Mouse (Mus musculus) right cerebral cortex, postnatal 4 days (tissue): ENCODE data around the gene Ehbp1l1.

ENCODE experiments used
- DNase-seq: peaks from one replicate; pipeline ENCODE4 v3.0.0-alpha.2; 2022

Gene Ehbp1l1

DNA sequence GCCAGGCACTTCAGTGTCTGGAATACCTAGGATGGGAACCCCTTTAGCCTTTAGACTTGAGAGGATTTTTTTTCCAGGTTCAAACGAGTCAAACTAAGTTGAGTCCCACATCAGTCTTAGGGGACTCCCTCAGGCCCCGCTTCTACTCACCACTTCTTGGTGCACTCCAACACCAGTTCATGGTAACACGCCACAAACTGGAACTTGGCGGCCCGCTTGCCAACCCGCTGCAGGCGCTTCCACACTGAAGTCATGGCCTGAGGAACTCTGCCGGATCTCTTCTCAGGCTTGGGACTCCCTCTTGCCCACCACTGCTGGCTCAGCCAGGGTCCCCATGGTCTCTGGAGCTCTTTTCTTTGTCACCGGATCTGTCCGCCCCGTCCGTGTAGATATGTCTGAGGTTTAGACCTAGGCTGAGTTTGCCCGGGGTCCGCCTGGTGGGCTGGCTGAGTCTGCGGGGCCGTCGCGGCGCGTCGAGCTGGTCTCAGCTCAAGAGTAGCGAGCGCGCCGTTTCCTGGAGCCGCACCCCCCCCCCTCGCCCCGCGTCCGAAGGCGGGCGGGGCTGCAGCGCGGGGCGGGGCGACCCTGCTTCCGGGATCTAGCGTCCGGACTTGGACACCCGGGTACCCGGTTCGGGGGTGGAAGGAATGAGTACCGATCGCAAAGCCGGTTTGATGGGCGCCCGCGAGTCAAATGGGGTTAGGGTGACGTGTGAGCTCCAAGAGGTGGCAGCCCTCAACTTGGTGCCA, at the start of gene Ehbp1l1:
Ehbp1l1 (minus strand) TSS at position 551 of the 749 bp plus-strand sequence.
- DNase-seq, result peak; percentile 50

DNA sequence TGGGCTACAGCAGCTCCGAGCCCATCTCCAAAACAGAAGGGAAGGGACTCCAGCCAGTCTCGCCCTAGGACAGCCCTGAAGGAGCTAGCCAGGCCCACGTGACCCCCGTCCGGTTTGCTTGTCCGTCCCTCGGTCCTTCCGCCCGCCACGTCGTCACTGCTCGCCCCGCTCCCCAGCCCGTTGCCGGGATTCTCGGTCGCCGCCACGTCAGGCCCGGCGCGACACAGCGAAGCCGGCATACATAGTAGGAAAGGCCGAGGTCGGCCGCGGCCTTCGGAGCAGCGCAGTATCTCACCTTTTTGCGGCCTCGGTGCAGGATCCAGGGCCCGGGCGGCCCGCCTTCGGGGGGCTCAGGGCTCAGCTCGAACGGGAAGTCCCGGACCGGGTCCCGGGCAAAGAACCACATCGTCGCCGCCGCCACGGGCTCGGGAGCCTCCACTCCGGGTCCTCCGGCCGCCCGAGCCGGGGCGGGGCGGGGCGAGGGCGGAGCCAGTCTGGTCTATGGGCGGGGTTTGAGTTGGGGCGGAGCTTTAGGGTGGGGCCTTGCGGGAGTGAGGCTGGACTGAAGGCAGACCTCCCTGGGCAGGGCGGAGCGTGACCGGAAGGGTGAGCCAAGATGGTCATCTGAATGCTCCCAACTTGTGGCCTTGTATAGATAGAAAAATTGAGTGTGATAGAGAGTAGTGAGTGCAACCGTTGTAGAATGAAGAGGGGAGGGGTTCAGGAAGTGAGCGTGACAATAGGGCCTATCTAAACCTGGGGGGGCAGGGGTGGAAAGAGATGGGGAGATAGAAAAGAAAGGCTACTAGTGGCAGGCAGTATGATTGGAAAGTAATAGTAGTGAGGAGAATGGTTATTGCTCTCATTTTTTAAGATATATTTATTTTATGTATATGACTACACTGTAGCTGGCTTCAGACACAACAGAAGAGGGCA, 45.1 kb upstream of the Ehbp1l1 start, which contains the start of gene Scyl1:
Scyl1 (minus strand) TSS at position 495 of the 936 bp plus-strand sequence.
- DNase-seq, result peak; percentile 89

DNA sequence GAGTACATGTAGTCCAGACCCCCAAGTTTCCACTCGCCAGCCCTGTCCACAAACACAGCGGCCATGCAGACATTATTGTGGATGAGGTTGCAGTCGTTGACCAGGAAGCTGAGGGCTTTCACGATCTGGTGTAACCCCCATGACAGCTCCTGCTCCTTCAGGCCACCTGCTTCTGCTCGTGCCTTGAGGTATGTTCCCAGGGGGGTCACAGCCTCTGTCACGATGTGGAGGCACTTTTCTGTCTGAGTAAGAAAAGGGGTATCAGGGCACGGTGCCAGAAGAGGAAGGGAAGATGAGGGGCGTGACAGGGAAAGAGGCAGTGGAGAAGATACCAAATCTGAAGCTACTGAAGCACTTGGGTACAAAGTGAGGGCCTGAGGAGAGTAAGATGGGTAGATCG, 44.2 kb upstream of the Ehbp1l1 start:
- DNase-seq, result no peak

DNA sequence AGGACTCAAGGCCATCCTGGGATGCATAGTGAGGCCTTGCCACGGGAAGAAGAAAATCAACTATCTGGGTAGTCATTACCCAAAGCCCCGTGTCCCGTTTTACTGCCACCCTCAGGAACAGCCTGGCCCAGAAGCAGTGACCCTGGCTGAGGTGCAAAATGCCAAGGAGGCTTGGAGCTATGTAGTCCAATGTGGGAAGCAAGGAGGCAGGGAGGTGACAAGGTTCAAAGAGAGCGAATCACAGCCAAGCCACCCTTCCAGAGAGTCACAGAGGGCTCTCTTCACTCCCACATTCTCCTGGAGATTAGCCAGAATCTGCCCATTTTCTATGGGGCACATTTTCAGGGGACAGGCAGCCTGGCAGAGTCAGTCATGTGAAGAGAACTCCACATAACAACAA, 41.2 kb upstream of the Ehbp1l1 start:
- DNase-seq, result no peak

DNA sequence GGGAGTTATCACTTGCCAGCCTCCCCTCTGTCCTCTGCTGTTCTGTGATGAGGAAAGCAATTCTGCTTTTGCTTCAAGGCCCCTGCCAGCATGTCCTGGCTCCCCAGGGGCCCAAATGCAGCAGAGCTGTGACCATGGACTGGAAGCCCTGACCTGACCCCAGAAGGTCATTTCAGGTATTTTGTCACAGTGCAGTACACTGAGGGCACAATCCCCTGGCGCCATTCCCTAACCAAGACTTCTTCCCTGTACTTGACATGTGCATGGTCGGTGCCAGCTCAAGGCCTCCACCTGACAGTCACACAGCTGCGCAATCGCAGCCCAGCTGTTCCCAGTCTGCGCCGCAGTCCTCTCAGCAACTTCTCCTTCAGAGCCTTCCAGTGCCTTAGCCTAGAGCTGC, 37.0 kb upstream of the Ehbp1l1 start:
- no peak for DNase-seq

DNA sequence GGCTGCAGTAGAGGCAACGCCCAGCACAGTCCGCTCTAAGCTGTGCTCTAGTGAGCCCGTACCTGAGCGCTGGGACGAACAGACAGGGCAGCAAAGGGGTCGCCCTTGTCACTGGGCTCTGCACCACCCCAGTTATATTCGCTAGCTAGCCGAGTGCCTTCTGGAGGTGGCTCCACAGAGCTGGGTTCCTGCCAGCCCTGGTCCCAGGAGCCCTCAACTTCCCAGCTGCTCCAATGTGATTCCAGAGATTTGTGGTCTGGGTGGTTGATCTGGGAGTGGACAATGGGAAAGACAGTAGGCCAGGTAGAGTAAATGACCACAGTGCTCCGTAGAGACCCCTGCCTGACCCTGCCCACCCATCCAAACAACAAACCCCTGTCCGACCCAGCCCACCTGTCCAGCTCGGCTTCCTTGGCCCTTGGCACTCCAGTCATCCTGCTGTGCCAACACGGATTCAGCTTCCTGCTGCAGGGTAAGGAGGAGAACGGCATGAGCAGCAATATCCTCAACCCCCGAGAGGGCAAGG, 32.8 kb upstream of the Ehbp1l1 start:
- no peak for DNase-seq

DNA sequence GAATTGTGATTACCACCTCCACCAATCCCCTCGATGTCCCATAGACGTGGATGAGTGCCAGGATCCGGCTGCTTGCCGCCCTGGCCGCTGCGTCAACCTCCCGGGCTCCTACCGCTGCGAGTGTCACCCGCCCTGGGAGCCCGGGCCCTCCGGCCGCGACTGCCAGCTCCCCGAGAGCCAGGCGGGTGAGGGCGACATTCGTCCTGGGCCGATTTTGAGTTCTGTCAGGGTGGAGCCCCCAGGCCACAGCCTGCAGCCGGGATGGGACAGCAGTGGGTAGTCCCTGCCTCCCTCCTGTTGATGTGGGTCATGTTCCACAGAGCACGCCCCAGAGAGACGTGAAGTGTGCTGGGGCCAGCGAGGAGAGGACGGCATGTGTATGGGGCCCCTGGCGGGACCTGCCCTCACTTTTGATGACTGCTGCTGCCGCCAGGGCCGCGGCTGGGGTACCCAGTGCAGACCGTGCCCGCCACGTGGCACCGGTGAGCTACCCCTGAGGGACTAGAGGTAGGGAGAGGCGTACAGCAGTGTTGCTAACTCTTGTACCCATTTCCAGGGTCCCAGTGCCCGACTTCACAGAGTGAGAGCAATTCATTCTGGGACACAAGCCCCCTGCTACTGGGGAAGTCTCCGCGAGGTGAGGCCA, 31.0 kb upstream of the Ehbp1l1 start:
- DNase-seq, result peak; percentile 53

DNA sequence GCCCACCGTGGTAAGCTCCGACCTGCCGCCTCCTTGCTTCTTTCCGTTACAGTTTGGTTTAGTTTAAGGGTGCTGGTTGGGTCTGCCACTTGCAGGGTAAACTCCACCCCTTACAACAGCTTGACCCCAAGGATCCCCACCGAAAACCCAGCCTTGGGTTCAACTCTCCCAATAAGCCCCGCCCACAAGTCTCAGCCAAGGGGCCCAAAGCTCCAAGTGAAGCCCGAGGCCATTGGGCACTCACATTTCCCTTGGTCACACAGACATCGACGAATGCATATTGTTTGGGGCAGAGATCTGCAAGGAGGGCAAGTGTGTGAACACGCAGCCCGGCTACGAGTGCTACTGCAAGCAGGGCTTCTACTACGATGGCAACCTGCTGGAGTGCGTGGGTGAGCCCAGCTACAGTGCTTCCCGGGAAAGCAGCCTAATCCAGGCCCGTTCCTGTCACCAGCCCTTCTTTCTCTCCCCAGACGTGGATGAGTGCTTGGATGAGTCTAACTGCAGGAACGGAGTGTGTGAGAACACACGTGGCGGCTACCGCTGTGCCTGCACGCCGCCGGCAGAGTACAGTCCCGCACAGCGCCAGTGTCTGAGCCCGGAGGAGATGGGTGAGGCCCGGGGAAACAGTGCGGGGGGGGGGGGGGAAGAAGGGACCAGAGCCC, 30.3 kb upstream of the Ehbp1l1 start:
- DNase-seq, result peak; percentile 42

DNA sequence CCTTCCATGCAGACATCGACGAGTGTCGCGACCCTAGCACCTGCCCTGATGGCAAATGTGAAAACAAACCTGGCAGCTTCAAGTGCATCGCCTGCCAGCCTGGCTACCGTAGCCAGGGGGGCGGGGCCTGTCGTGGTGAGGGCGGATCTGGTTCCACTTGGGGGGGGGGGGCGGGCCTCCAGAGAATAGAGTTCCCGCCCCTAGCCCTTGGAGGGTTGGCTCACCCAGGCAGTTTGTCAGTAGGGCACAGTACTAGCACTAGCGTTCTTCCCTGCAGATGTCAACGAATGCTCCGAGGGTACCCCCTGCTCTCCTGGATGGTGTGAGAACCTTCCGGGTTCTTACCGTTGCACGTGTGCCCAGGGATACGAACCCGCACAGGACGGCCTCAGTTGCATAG, 25.6 kb upstream of the Ehbp1l1 start:
- DNase-seq, result no peak

DNA sequence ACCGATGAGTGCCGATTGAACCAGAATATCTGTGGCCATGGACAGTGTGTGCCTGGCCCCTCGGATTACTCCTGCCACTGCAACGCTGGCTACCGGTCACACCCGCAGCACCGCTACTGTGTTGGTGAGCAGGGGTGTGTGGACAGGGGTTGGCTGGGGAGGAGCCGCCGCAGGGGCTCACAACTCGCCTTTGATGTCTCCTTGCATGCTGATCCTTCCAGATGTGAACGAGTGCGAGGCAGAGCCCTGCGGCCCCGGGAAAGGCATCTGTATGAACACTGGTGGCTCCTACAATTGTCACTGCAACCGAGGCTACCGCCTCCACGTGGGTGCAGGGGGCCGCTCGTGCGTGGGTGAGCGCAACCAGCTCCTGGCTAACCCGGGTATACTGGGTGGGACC, 24.8 kb upstream of the Ehbp1l1 start:
- DNase-seq, result no peak

DNA sequence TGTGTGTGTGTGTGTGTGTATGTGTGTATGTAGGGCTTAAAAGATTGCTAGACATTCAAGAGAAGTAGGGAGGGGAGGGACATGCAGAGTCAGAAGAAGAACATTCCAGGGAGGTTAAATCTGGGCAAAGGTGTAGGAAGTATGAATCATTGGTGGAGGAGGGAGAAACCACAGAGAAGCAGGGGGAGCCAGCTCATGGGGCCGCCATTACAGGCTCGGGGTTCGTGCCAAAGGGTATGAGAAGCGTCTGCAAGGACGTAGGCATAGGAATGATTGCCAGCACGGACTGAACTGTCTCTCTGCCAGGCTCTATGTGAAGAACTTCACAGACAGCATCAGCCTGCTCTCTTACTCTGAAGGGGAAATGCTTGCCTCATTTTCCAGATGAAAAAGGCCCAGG, 23.4 kb upstream of the Ehbp1l1 start:
- no peak for DNase-seq

DNA sequence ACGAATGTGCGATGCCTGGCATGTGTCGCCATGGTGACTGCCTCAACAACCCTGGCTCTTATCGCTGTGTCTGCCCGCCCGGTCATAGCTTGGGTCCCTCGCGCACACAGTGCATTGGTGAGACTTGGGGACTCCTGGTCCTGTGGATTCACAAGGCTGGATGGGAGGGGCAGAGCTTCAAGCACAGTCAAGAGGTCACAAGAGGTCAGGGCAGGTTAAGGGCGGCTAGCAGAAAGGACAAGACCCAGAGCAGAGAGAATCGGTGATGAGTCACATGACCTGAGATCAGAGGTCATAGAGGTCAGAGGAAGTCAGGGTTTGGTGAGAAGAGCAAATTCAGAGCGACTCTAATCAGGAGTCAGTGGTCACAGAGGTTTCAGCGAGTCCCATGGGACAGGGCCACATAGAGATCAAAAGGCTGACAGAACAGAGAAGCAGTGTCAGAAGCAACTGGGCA, 20.8 kb upstream of the Ehbp1l1 start:
- no peak for DNase-seq

DNA sequence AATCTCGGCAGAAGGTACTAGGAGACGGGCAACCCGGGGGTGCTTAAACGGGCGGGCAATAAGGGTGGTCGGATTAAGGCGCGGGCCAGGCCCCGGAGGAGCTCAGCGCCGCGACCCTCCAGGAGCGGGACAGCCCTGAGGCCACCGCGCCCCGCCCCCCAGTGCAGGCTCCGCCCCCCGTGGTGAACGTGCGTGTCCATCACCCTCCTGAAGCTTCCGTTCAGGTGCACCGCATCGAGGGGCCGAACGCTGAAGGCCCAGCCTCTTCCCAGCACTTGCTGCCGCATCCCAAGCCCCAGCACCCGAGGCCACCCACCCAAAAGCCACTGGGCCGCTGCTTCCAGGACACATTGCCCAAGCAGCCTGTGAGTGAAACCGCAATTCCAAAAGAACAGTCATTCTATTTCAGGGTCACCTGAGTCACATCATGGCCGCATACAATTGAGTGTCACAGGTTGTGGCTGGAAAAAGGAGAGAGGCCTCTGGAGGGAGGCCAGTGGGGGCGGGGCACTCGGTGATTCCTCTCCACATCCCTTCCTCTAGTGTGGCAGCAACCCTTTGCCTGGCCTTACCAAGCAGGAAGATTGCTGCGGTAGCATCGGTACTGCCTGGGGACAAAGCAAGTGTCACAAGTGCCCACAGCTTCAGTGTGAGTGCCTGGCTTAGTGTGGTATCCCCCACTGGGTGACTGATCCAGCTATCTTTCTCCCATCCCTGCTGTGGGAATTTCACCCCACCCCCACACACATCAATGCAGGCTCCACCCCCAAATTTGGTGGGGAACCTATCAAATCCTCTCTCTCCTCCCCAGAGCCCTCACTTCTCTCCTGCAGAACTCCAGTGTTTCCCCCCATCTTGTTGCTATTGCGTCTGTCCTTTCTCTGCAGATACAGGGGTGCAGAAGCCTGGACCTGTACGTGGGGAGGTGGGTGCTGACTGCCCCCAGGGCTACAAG, 19.9 kb upstream of the Ehbp1l1 start:
- DNase-seq, result no peak

DNA sequence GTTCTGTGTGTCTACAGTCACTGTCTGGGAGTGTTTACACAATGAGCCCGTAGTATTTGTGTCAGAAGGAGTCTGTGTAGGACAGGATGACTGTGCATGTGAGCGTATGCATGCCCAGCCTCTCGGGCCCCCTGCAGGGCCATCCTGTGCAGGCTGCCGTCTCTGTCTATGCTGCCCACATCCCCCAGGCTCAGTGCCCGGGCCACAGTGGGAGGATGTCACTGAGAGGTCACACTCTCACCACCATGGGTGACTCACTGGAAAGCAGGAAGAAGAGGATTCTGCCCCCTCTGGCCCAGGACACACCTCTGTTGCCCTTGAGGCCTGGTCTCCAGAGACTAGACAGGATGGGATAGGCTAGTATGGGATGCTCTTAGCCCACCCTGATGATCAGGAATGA, 17.5 kb upstream of the Ehbp1l1 start:
- no peak for DNase-seq

DNA sequence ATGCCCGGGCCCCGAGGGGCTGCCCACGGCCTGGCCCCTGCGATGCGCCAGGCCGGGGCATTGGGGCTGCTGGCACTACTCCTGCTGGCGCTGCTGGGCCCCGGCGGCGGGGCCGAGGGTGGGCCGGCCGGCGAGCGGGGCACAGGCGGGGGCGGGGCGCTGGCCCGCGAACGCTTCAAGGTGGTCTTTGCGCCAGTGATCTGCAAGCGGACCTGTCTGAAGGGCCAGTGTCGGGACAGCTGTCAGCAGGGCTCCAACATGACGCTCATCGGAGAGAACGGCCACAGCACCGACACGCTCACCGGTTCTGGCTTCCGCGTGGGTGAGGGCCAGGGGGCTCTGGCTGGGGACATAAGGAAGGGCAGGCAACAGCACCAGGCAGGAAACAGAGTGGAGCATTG, 16.1 kb upstream of the Ehbp1l1 start:
- DNase-seq, result no peak

DNA sequence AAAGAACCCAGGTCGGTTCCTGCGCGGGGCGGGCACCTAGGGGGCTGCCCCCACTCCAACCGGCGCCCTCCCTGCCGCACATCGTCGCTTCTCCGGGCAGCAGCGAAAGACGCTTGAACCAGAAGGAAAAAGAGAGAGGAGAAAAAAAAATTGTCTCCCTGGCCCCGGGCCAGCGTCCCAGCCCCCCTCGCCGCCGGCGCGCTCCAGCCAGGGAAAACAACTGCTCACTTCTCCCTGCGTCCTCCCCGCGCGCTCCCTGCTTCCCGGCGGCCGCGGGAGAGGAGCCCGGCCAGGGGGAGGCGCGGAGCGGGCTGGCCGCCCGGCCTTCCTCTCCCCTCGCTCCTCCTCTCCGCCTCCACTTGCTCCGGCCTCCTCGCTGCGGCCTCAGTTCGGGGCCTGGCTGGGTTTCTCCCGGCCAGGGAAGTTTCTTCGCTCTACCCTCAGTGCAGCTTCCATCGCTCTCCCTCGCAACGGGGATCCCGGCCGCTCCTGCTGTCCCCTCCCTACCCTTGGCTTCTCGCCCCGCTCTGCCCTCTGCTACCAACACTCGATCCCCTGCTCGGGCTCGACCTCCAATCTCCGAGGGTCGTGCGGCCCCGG, 15.6 kb upstream of the Ehbp1l1 start:
- DNase-seq, result peak; percentile 77

DNA sequence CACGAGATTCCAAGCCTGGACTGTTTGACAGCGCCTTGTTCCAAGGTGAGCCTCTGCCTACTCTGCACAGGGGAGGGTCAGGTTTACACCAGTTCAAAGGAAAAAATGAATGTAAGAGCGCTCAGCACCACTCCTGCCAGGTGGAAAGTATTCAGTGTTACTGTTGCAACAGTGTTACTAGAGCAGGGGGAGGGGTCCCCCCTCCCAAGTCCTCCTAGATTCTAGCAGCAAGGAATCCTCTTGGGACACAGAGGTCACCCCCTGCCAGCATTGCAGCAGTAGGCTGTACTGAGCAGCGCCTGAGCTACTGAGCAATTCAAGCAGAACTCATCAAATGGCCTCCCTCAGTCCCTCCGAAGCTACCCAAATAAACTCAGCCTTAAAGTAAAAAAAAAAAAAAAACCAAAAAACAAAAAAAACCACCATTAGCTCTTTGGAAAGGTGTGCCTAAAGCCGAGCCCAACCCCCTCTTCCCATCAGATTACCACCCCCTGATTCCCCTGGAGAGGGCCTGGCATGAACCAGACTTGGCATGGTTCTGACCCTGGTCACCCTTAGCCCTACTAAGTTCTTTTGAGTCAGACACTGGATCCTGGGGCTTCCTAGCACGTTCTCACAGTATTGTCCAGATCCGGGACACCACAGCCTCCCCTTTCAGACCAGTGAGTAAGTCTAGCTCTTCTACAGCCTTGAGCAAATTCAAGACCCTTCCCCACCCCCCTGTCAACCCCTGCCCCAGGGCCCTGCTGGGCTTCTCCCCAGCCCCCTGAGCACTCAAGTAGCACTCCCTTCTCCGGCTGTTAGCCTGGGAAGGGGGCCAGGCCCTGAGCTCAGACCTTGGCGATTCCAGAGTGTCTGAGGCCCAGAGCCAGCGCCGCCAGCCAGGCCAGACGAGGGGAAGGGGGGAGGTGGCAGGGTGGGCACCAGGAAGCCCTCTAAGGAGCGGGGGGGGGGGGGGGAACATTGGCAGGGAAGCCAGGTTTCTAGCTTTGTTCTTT, 14.5 kb upstream of the Ehbp1l1 start, which contains the start of gene Ltbp3:
Ltbp3 (plus strand) TSS at position 585 of the 998 bp plus-strand sequence.
- DNase-seq, result peak; percentile 71

DNA sequence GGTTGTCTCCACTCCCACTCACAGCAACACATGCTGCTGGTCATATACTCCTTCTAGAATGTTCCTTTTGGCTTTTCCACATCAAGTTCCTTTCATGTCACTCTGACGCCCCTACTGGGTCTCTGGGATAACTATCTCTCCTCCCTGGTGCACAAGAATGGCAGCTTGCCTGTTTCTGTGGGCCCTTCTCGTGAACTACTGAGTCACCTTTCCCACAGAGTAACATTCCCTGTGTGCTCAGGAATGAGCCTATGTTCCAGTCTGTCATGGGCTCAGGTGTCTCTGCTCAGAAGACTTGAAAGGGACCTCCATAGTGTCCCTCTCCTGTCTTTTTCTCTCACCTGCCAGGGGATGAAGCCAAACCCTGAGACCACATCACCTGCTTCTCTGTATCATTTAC, 13.3 kb upstream of the Ehbp1l1 start:
- no peak for DNase-seq

DNA sequence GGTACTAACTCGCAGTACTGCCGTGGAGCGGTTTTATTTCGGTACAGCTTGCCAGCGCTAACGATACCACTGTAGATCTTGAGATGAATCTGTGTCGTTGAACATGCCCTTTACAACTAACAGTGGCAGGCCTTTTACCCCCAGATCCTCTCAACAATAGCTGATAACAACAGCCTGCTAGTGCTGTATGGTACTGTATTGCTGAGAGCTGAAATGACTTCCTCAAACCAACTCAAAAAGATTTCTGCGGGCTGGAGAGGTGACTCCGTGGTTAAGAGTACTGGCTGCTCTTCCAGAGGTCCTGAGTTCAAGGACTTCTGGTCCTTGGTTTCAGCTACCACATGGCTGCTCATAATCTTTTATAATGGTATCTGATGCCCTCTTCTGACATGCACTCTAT, 8.2 kb upstream of the Ehbp1l1 start:
- DNase-seq, result no peak
